Comparison of ENCODE assay signal across 8 mouse cellular contexts in genomic region chr3:86546471-86547250, GRCm38 (mm10). TPM values are rescaled to one million over a fixed set of nuclear protein-coding genes. Genes with fewer than 3 reads are reported as not detected.
DNase-seq lines count a peak whose midpoint lies in the region; ATAC-seq and TF ChIP-seq lines count a peak whose summit lies in the region.

No protein-coding gene starts in this region.

- DNase-seq in brain, embryonic 14.5 days (ENCODE audit: low read depth), result peak; percentile 82
- DNase-seq in forebrain, embryonic 10.5 days (ENCODE audit: extremely low spot score, low spot score), result peak; percentile 71
- DNase-seq in heart, postnatal 10 days, result peak; percentile 67 to 70
- peak; percentile 40 for DNase-seq in kidney, postnatal 14 days
- DNase-seq in lung, embryonic 14.5 days, result peak; percentile 58
- peak; percentile 34 for DNase-seq in thymus, postnatal 0 days (ENCODE audit: low spot score)

- H3K9ac ChIP-seq in ES-Bruce4 (ENCODE audit: low read depth, poor library complexity, severe bottlenecking), result peak overlapping the region; percentile 5; the same call in 1 of the 2 replicates
- 0 out of 2 replicates have a peak overlapping the region, but pooled peaks have one; percentile 8 for H3K9ac ChIP-seq in lung, embryonic 14.5 days
- H3K9ac ChIP-seq in neural tube, embryonic 15.5 days (replicated peaks), result peak overlapping the region; percentile 57

- TF ChIP-seq CTCF in ES-Bruce4 (IDR thresholded peaks at IDR 0.05; ENCODE audit: low read depth, low read length), result no peak
- no peak for TF ChIP-seq CTCF in brain, embryonic 14.5 days (IDR thresholded peaks at IDR 0.05; ENCODE audit: borderline replicate concordance, extremely low read depth, insufficient read depth, insufficient read length)
- no peak for TF ChIP-seq CTCF in lung, embryonic 14.5 days (IDR thresholded peaks at IDR 0.05; ENCODE audit: low read depth)

- H3K27me3 ChIP-seq in ES-Bruce4 (ENCODE audit: control insufficient read depth, insufficient read depth, low read length, poor library complexity, severe bottlenecking), result 0 out of 2 replicates have a peak, but pooled peaks cover 2% of the 10 kb centered on the region
- H3K27me3 ChIP-seq in forebrain, embryonic 10.5 days (ENCODE audit: poor library complexity, severe bottlenecking), result peaks cover 100% of the 10 kb centered on the region
- peaks cover 60% of the 10 kb centered on the region for H3K27me3 ChIP-seq in lung, embryonic 14.5 days (ENCODE audit: insufficient read depth, low read length)
- H3K27me3 ChIP-seq in neural tube, embryonic 15.5 days (replicated peaks), result no peaks in the 10 kb centered on the region; the same call in 1 of the 2 replicates

- no peak for TF ChIP-seq EP300 in ES-Bruce4 (IDR thresholded peaks at IDR 0.05; ENCODE audit: insufficient read depth, low read depth, low read length)

- H3K4me3 ChIP-seq in ES-Bruce4 (ENCODE audit: low read depth, low read length), result peak overlapping the region; percentile 53
- H3K4me3 ChIP-seq in forebrain, embryonic 10.5 days, result peak overlapping the region; percentile 55
- peak overlapping the region; percentile 34 for H3K4me3 ChIP-seq in lung, embryonic 14.5 days (ENCODE audit: low read depth, low read length)
- peak overlapping the region; percentile 48 for H3K4me3 ChIP-seq in neural tube, embryonic 15.5 days (replicated peaks)

- H3K27ac ChIP-seq in ES-Bruce4 (ENCODE audit: insufficient read depth, low read length), result no peak overlapping the region
- H3K27ac ChIP-seq in forebrain, embryonic 10.5 days, result peak overlapping the region; percentile 77
- no peak overlapping the region for H3K27ac ChIP-seq in lung, embryonic 14.5 days (ENCODE audit: low read depth)
- peak overlapping the region; percentile 89 for H3K27ac ChIP-seq in neural tube, embryonic 15.5 days (replicated peaks)

- peak; percentile 30; the same call in 1 of the 2 replicates for ATAC-seq in lung, embryonic 14.5 days (ENCODE audit: insufficient read depth)
- no peak for ATAC-seq in neural tube, embryonic 15.5 days (ENCODE audit: low FRiP score)

- H3K9me3 ChIP-seq in ES-Bruce4 (replicated peaks; ENCODE audit: control insufficient read depth, insufficient read depth, low read length, poor library complexity, severe bottlenecking), result no peaks in the 10 kb centered on the region
- H3K9me3 ChIP-seq in forebrain, embryonic 10.5 days, result no peaks in the 10 kb centered on the region
- no peaks in the 10 kb centered on the region for H3K9me3 ChIP-seq in lung, embryonic 14.5 days (ENCODE audit: low read depth, low read length)
- no peaks in the 10 kb centered on the region for H3K9me3 ChIP-seq in neural tube, embryonic 15.5 days (replicated peaks)

- H3K4me2 ChIP-seq in lung, embryonic 14.5 days, result peak overlapping the region; percentile 57
- H3K4me2 ChIP-seq in neural tube, embryonic 15.5 days, result peak overlapping the region; percentile 61

- WGBS in forebrain, embryonic 10.5 days, result 0% methylated on average over 45 of the region's 45 CpGs
- 1% methylated on average over 42 of the region's 45 CpGs for WGBS in lung, embryonic 14.5 days
- WGBS in neural tube, embryonic 15.5 days, result under 1% methylated on average over 45 of the region's 45 CpGs

- H3K4me1 ChIP-seq in ES-Bruce4 (ENCODE audit: control insufficient read depth, insufficient read depth, low read length), result no peaks in the 10 kb centered on the region
- peaks cover 60% of the 10 kb centered on the region for H3K4me1 ChIP-seq in forebrain, embryonic 10.5 days
- 0 out of 2 replicates have a peak, but pooled peaks cover 5% of the 10 kb centered on the region for H3K4me1 ChIP-seq in lung, embryonic 14.5 days (ENCODE audit: insufficient read depth)
- peaks cover 22% of the 10 kb centered on the region for H3K4me1 ChIP-seq in neural tube, embryonic 15.5 days

- intact Hi-C loops in heart, postnatal 10 days (cut with DNase I), result loop anchor here (5.0 kb wide), 1 partner anchor 216 kb away; no protein-coding TSS in a partner anchor

- no peak for TF ChIP-seq POLR2A in ES-Bruce4 (IDR thresholded peaks at IDR 0.05; ENCODE audit: insufficient read depth, low read length)
- no peak for TF ChIP-seq POLR2A in brain, embryonic 14.5 days (IDR thresholded peaks at IDR 0.05; ENCODE audit: borderline replicate concordance, extremely low read depth, insufficient read depth, insufficient read length, poor library complexity, severe bottlenecking)

- H3K36me3 ChIP-seq in ES-Bruce4 (ENCODE audit: control insufficient read depth, insufficient read depth, low read length, poor library complexity, severe bottlenecking), result no peaks in the 10 kb centered on the region
- no peaks in the 10 kb centered on the region for H3K36me3 ChIP-seq in forebrain, embryonic 10.5 days (replicated peaks)
- no peaks in the 10 kb centered on the region for H3K36me3 ChIP-seq in lung, embryonic 14.5 days (ENCODE audit: insufficient read depth)
- no peaks in the 10 kb centered on the region for H3K36me3 ChIP-seq in neural tube, embryonic 15.5 days

RNA-seq across cellular contexts. Expression of gene Mab21l2, which starts 1.8 kb away (rescaled TPM):
- polyA plus RNA-seq in ES-Bruce4 (2011; ENCODE audit: insufficient read depth, insufficient read length, low read depth, missing spikeins), result 0.59 TPM in 1 of 2 replicates, not detected in the other
- polyA plus RNA-seq in brain, embryonic 14.5 days (2012; rRNA removed), result 46.3 and 126 TPM in 2 replicates
- polyA plus RNA-seq in forebrain, embryonic 10.5 days (2016; fragmentation: Nextera tagmentation; extraction: Ambion mirVana), result 8.4 and 14.7 TPM in 2 replicates
- total RNA-seq in heart, postnatal 10 days (2021), result under 1 TPM; 0.10 to 0.31 TPM
- polyA plus RNA-seq in lung, embryonic 14.5 days (2014; fragmentation: Nextera tagmentation; extraction: Ambion mirVana), result 0.30 and 0.53 TPM in 2 replicates
- 174 and 200 TPM in 2 replicates for polyA plus RNA-seq in neural tube, embryonic 15.5 days (2015; fragmentation: Nextera tagmentation; extraction: Ambion mirVana)
- 0.23 and 0.39 TPM in 2 replicates for polyA plus RNA-seq in thymus, postnatal 0 days (2015; fragmentation: Nextera tagmentation; extraction: Ambion mirVana)

Comparison
In these comparisons a context has a peak if more than half of its experiments do, and no peak if none do; other contexts are left out.
1. H3K27ac ChIP-seq: peak in forebrain, embryonic 10.5 days (single experiment) and neural tube, embryonic 15.5 days (single experiment); none in ES-Bruce4 (single experiment) and lung, embryonic 14.5 days (single experiment).
2. H3K9ac ChIP-seq: peak in every context shown above with its lines; median percentile 57 in neural tube, embryonic 15.5 days; 8 in lung, embryonic 14.5 days; 5 in ES-Bruce4.
3. Peak in every context shown above with its lines, with median percentiles within 50 percentile points of each other: H3K4me3 ChIP-seq and DNase-seq.